Mouse (Mus musculus): ENCODE data around the gene Pigs.

The Pigs gene

DNA sequence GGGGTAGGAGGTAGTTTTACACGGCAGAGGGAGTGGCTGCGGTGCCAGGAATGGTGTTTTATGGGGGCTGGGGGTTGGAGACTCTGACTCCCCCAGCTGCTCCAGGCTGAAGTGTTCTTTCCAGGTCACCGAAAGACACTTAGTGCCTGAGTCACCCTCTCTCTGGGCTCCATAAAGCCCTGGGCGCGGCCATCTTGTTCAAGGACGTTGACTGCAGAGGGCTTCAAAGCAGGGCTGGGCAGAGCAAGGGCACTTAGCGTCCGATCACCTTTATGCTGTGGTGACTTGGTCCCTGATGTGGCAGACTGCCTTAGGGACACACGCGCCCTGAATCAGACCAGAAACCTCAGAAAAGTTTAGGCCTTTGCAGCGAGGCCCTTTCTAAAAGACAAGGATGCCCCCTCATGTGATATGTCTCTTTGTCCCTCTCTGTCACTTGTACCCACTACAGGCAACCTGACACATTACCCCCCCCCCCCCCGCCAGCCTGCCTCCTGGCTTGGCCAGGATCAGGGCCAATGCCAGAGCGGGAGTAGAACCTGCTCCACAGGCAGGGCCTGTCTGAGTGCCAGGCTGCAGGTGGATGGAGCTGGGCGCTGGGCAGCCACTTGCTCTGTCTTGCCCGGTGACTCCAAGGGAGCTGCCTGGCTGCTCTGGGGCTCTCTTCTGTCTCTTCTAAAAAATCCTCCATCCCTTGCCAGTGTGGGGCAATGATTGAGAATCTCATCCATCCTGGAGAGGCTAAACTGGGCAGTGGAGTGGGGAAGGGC lies 39.4 kb downstream of the Pigs start:
- no peak for DNase-seq

DNA sequence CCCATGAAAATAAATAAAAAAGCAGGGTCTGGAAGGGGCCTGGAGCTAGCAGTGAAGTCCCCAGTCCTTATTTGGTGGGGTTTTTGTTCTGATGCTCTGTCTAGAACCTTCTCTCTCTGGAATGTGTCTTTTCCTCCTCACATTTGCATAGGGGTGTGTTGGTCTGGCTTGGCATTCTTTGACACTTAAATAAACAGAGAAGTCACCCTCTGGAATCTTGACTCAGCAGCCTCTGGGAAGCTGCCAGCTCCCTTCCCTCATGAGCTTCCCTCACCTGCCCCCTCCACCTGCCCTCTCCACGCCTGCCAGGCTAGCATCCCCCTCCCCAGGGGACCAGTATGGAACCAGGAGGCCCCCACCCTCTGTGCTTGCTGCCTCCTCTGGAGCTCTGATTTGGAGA lies 42.2 kb downstream of the Pigs start:
- no peak for DNase-seq

DNA sequence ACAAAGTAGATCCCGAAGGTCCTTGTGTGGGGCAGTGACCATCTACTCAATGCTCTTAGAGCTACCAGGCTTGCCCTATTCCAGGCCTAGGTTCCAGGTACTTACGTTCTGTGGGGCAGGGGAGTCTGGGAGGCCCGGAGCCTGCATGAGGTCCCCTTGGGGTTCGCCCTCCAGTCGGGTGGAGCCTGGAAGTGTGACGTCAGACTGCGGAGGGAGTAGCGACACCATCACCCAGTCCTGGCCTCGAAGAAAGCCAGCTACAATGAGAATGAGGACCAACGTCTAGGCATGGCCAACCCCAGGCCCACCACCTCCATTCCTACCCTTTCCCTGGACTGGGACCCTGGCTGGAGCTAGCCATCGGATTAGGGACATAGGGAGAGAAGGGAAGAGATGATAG lies 43.5 kb downstream of the Pigs start:
- DNase-seq, result no peak

DNA sequence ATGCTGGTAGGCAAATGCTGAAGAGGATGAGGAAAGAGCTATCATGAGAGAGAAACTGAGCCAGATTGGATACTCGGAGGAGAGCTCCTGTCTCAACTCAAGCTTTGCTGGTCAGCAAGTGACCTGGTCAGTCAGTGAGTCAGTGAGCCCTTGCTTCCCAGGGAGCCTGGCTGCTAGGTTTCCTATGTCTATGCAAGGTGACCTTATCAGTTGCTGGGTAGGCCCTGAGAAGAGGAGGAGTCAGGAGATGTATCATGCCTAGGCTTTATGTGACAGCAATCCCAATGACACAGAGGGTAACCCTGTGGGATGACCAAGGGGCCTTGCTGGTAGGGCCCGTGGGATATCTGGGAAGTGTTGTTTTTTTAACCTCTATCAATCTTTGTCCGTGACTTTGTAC lies 44.0 kb downstream of the Pigs start:
- DNase-seq, result no peak

DNA sequence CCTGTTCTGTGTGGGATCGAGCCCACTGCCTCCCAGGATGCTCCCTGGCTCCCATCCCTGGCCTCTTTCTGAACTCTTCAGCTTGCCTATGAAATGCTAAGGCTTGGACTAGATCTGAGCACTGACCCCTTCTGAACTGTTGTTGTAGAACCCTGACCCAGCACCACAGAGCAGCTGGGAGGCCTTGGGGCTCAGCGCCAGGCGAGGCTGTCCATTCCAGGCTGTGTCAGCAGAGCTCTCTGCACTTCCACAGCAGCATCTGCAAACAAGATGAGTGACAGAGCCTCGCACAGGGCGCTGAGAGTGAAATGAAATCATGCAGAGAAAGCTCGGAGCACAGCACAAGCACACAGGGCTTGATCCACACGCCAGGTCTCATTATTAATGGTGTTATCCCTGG lies 44.4 kb downstream of the Pigs start:
- DNase-seq, result no peak

DNA sequence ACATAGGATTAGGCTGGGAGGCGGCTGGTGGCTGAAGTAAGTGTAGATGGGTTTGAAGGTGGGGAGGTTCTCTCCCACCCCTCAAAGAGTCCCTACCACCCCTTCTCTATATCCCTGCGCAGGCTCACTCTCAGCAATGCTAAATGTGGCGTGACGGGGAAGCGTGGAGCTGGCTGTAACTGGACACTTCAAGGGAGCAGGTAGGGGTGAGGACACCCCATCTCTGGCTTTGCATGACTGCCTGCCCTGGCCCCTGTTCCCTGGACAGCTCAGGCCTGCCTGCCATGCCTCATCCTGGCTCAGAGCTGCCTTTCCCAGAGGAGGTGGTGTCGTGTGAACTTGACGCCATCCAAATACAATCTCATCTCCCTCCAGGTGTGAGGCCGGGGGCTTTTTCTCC lies 45.9 kb downstream of the Pigs start:
- no peak for DNase-seq

DNA sequence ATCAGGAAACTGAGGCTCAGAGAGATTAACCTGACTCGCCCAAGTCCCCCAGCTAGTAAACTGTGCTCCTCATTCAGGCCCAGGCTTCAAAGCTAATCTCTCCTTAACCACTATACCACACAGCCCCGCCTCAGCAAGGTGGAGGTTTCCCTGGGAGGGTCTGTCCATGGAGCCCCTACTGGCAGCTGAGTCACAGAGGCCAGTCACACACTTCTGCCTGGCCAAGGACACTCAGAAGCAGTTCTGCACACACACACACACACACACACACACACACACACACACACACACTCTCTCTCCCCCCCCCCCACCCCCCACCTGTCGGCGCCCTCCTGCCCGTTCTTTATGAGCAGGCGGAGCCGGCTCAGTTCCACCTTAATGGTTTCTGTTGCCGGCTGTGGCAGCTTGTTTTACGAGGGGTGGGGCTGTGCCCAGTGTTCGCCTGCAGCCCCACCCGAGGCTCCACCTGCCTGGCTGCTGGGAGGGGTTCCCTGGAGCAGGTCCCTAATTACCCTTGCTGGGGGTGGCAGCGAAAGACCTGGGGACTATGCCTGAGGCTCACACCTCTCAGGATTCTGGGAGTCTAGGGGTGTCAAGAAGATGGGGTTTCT lies 49.4 kb downstream of the Pigs start:
- DNase-seq, result no peak

DNA sequence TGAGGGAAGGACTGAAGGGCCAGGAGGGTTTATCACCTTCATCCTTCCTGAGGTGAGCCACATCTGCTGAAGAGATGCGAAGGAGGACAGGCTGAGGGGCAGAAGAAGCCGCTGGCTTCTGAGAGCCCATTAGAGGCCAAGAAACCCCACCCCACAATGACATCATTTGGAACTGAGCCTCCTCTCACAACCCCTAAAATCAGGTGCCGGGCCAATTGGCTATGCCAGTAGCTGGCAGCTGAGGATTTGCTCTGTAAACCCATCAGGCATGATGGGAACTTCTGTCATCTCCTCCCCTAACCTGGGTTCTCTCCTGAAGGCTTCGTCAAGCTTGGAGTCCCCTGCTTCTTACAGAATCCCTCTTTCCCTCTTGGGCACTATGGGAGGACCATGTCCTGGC lies 52.1 kb downstream of the Pigs start:
- DNase-seq, result no peak

DNA sequence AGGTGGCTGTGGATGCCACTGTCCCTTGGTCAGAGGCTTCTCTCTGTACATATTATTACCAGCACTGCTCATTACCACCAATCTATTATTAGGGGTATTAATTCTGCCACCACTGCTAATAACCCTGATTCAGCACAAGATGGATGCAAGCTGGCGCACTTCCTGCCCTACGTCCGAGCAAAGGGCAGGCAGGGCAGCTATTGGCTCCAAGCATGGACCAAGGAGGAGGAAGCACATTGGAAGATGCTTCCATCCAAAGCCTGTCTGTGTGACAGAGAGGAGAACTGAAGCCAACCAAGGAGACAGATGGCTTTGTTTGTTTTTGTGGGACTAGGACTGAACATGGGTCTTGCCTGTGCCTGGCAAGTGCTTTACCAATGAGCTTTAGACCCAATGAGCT lies 52.8 kb downstream of the Pigs start:
- DNase-seq, result no peak

DNA sequence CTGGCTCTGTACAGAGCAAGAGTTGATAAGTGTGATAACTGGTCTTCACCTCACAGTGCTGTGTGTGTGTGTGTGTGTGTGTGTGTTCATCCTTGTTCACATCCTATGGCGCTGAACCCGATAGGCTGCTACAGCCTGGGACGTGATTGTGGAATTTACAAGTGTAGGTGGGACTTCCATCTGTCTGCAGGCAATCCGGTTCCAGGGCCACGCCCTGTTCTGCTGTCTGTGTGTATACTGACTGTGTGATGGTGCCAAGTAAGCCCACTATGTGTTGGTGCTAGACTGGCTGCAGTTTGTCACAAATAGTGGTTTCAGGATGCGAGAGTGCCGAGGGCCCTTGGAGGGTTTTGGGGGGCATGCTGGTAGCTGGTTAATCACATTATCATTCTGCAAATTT lies 54.1 kb downstream of the Pigs start:
- no peak for DNase-seq

DNA sequence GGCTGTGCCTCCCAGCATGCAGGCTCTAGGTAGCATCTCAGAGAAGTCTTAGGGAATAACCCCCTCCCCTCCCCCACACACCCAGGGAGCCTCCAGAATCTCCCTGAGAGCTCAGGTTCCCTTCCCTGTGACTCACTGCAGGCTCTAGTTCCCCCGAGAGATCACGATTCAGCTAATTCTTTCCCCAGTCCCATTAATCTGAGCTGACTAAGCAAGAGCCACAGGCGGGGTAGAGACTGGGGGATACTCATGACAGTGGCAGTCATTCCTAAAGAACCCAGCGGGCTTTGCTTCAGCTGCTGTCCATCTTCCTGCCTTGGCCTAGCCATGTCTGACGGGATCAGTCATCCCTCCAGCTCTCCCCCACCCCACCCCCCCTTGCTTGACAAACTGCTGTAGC lies 54.5 kb downstream of the Pigs start:
- DNase-seq, result no peak

DNA sequence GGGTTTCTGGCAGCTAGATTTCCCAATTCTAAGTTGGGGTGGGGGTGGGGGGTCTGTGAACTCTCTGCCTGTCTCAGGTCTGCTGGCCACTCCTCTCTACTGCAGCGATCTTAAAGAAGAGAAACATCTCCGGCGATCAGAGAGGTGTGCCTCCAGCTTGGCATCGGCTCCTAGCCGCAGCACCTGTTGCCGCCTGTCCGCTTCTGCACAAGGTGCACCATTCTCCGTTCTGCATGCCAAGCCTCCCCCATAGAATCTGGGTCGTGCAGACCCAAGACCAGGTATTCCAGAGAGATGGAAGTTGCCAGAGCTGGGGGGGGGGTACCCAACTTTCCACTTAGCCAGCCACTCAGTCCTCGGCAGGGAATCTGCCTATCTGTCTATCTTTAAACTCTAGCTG lies 57.6 kb downstream of the Pigs start:
- no peak for DNase-seq

DNA sequence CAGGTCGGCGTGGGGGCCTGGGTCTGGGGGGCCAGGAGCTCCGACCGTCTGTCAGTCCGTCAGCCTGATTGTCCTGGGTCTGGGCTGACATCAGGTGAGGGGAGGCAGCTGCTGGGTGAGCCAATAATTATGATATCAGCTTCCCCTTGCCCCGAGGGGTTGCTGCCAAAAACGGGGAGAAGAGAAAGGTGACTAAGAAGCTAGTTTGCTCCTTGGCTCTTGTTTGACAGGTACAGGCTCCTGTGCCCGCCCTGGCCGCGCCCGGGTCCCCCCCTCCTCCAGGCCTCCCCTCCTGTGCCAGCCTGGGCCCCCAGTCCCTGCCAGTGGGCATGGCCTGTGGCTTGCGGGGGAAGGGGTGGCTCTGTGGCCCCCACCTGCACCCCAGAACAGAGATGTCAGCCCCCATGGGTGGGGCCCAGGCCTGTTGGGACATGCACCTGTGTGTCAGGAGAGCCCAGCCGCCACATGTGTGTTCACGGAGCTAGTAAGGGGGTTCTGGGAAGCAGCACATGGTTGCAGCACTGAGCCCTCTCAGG lies 58.4 kb downstream of the Pigs start, which contains the start of gene Foxn1:
Foxn1 (minus strand) TSS at position 51 of the 536 bp plus-strand sequence.
- DNase-seq, result no peak
